Mouse (Mus musculus) kidney, embryonic 14.5 days (tissue): ENCODE results near the gene Parvb. TPM values are rescaled to one million over a fixed set of nuclear protein-coding genes. Genes with fewer than 3 reads are reported as not detected.

Experiments used
- ATAC-seq: fragments of 200-750 bp; cut with Nextera tagmentation; 2 replicates; pipeline ENCODE4 v1.8.0; 2017; ENCODE audit warnings: moderate number of reproducible peaks, mild to moderate bottlenecking, moderate TSS enrichment, moderate library complexity; ENCODE audit not compliant: low FRiP score, low TSS enrichment
- H3K27ac ChIP-seq: fragments of 300-500 bp; sonication (generic); 2 replicates; pipeline ENCODE4 v1.5.1; 2014; ENCODE audit warnings: low read depth, mild to moderate bottlenecking, low read length, moderate library complexity, mixed read lengths
- H3K27me3 ChIP-seq: fragments of 300-500 bp; sonication (generic); 2 replicates; pipeline ENCODE4 v1.6.1; 2014; ENCODE audit warnings: mild to moderate bottlenecking, low read length; ENCODE audit not compliant: control insufficient read depth, insufficient read depth
- H3K36me3 ChIP-seq: fragments of 300-500 bp; sonication (generic); 2 replicates; pipeline ENCODE4 v1.6.1; 2014; ENCODE audit warnings: low read length, mixed read lengths; ENCODE audit not compliant: control insufficient read depth, insufficient read depth
- H3K4me1 ChIP-seq: fragments of 300-500 bp; sonication (generic); 2 replicates; pipeline ENCODE4 v1.6.1; 2014; ENCODE audit warnings: low read length, mixed read lengths; ENCODE audit not compliant: control insufficient read depth, insufficient read depth
- H3K4me2 ChIP-seq: fragments of 300-500 bp; sonication (generic); replicated peaks from 2 replicates; pipeline ENCODE4 v1.6.1; 2014; ENCODE audit warnings: low read depth, mild to moderate bottlenecking, low read length
- H3K4me3 ChIP-seq: fragments of 300-500 bp; sonication (generic); 2 replicates; pipeline ENCODE4 v1.5.1; 2014; ENCODE audit warnings: mild to moderate bottlenecking, low read length
- H3K9ac ChIP-seq: fragments of 300-500 bp; sonication (generic); 2 replicates; pipeline ENCODE4 v1.6.1; 2014; ENCODE audit warnings: low read depth, mild to moderate bottlenecking, low read length, moderate library complexity
- H3K9me3 ChIP-seq: fragments of 300-500 bp; sonication (generic); 2 replicates; pipeline ENCODE4 v1.6.1; 2016; ENCODE audit warnings: low read length; ENCODE audit not compliant: control insufficient read depth
- WGBS: fragments of 180-500 bp; shearing (Covaris S2); extraction: QIAGEN DNeasy Blood & Tissue Kit; methylation state at CpG from one replicate; pipeline ENCODE4 v1.1.7; 2014; 5-methylcytosine and 5-hydroxymethylcytosine counted together
- polyA plus RNA-seq: library from polyadenylated mRNA; unstranded; fragments of >200 nt; fragmentation: Nextera tagmentation; extraction: Ambion mirVana; gene quantifications from 2 replicates; pipeline ENCODE4 v1.2.1, GENCODE M21; 2014

Parvb gene
- polyA plus RNA-seq, 1 experiment from 2014 or later: 3.9 TPM

- ATAC-seq: peak; percentile 50; the same call in 1 of the 2 replicates
- Histone ChIP-seq H3K4me1 (peaks cover 24% of the 10 kb centered on the region), H3K4me3 (no peak overlapping the region), H3K27ac (no peak overlapping the region), H3K9me3 (no peaks in the 10 kb centered on the region), H3K4me2 (no peak overlapping the region), H3K27me3 (no peaks in the 10 kb centered on the region), H3K36me3 (no peaks in the 10 kb centered on the region), H3K9ac (no peak overlapping the region)
- 51% methylated on average over 8 of the region's 8 CpGs for WGBS
These were observed 98.1 kb downstream of the Parvb start for GRCm38 (mm10) chr15:84329940-84330339.

GRCm38 (mm10) chr15:84331066-84331612 lies 99.3 kb downstream of the Parvb start:
- no peak overlapping the region for H3K27ac ChIP-seq
- H3K27me3 ChIP-seq: no peaks in the 10 kb centered on the region
- WGBS: 54% methylated on average over 4 of the region's 4 CpGs
- peaks cover 15% of the 10 kb centered on the region; the same call in 1 of the 2 replicates for H3K4me1 ChIP-seq
- H3K4me2 ChIP-seq: no peak overlapping the region
- H3K9ac ChIP-seq: no peak overlapping the region
- no peak overlapping the region for H3K4me3 ChIP-seq
- no peaks in the 10 kb centered on the region for H3K9me3 ChIP-seq
- 0 out of 2 replicates have a peak, but pooled peaks have one; percentile 24 for ATAC-seq
- no peaks in the 10 kb centered on the region for H3K36me3 ChIP-seq

GRCm38 (mm10) chr15:84336281-84336817 lies 104.5 kb downstream of the Parvb start:
- Histone ChIP-seq H3K27me3 (no peaks in the 10 kb centered on the region), H3K9ac (no peak overlapping the region), H3K36me3 (no peaks in the 10 kb centered on the region), H3K4me1 (no peaks in the 10 kb centered on the region), H3K9me3 (no peaks in the 10 kb centered on the region), H3K4me3 (no peak overlapping the region), H3K27ac (no peak overlapping the region), H3K4me2 (no peak overlapping the region)
- WGBS: 72% methylated on average over 12 of the region's 12 CpGs
- ATAC-seq: no peak

- Histone ChIP-seq H3K9ac (no peak overlapping the region), H3K27me3 (no peaks in the 10 kb centered on the region; the same call in 1 of the 2 replicates), H3K4me3 (no peak overlapping the region), H3K36me3 (no peaks in the 10 kb centered on the region), H3K9me3 (no peaks in the 10 kb centered on the region), H3K27ac (no peak overlapping the region), H3K4me2 (no peak overlapping the region), H3K4me1 (no peaks in the 10 kb centered on the region)
- 70% methylated on average over 5 of the region's 5 CpGs for WGBS
- no peak for ATAC-seq
These were observed 105.8 kb downstream of the Parvb start for GRCm38 (mm10) chr15:84337599-84337998.

GRCm38 (mm10) chr15:84340926-84341325 lies 109.1 kb downstream of the Parvb start:
- no peak overlapping the region for H3K9ac ChIP-seq
- H3K4me1 ChIP-seq: no peaks in the 10 kb centered on the region
- 59% methylated on average over 2 of the region's 2 CpGs for WGBS
- no peak overlapping the region for H3K4me2 ChIP-seq
- no peak overlapping the region for H3K27ac ChIP-seq
- no peaks in the 10 kb centered on the region for H3K9me3 ChIP-seq
- H3K36me3 ChIP-seq: no peaks in the 10 kb centered on the region
- H3K4me3 ChIP-seq: no peak overlapping the region
- no peaks in the 10 kb centered on the region; the same call in 1 of the 2 replicates for H3K27me3 ChIP-seq
- ATAC-seq: no peak

GRCm38 (mm10) chr15:84348769-84349168 lies 116.9 kb downstream of the Parvb start:
- H3K4me3 ChIP-seq: no peak overlapping the region
- H3K27me3 ChIP-seq: no peaks in the 10 kb centered on the region
- H3K9ac ChIP-seq: no peak overlapping the region
- no peak overlapping the region for H3K4me2 ChIP-seq
- no peak overlapping the region for H3K27ac ChIP-seq
- ATAC-seq: no peak
- H3K36me3 ChIP-seq: no peaks in the 10 kb centered on the region
- H3K9me3 ChIP-seq: no peaks in the 10 kb centered on the region; the same call in 1 of the 2 replicates
- peaks cover 11% of the 10 kb centered on the region; the same call in 1 of the 2 replicates for H3K4me1 ChIP-seq
- WGBS: 91% methylated on average over 4 of the region's 4 CpGs

GRCm38 (mm10) chr15:84349915-84350738 lies 118.3 kb downstream of the Parvb start:
- Histone ChIP-seq H3K27me3 (no peaks in the 10 kb centered on the region), H3K4me3 (no peak overlapping the region), H3K36me3 (no peaks in the 10 kb centered on the region), H3K4me1 (peaks cover 11% of the 10 kb centered on the region; the same call in 1 of the 2 replicates), H3K9me3 (no peaks in the 10 kb centered on the region; the same call in 1 of the 2 replicates), H3K4me2 (no peak overlapping the region), H3K27ac (no peak overlapping the region), H3K9ac (no peak overlapping the region)
- 28% methylated on average over 14 of the region's 14 CpGs for WGBS
- peak; percentile 75 for ATAC-seq

- H3K4me2 ChIP-seq: no peak overlapping the region
- no peaks in the 10 kb centered on the region for H3K36me3 ChIP-seq
- ATAC-seq: no peak
- no peaks in the 10 kb centered on the region; the same call in 1 of the 2 replicates for H3K9me3 ChIP-seq
- no peak overlapping the region for H3K4me3 ChIP-seq
- H3K27me3 ChIP-seq: no peaks in the 10 kb centered on the region
- 88% methylated on average over 7 of the region's 7 CpGs for WGBS
- no peak overlapping the region for H3K27ac ChIP-seq
- peaks cover 11% of the 10 kb centered on the region; the same call in 1 of the 2 replicates for H3K4me1 ChIP-seq
- no peak overlapping the region for H3K9ac ChIP-seq
These were observed 119.5 kb downstream of the Parvb start for GRCm38 (mm10) chr15:84351342-84351741.
